Comparison of ENCODE assay signal across 10 mouse cellular contexts in genomic region chr4:134825864-134826263, GRCm38 (mm10). TPM values are rescaled to one million over a fixed set of nuclear protein-coding genes. Genes with fewer than 3 reads are reported as not detected.
"Had no signal": no experiment of that assay in that cellular context is flagged by ENCODE, and none has a peak within 500 bp of the region (broad histone marks: within the 10 kb centered on the region; RNA-seq: fewer than 3 reads in every experiment).

No protein-coding gene starts in this region.

RNA-seq across cellular contexts. Expression of gene Rhd, which starts 38.5 kb away (rescaled TPM):
- total RNA-seq: left cerebral cortex, adult 18-20 months; left cerebral cortex, adult 2 months; left cerebral cortex, postnatal 10 days; left cerebral cortex, postnatal 14 days; left cerebral cortex, postnatal 25 days; left cerebral cortex, postnatal 36 days; left cerebral cortex, postnatal 4 days; liver, adult 2 months; monocyte, adult 5-6 weeks had no signal
- polyA plus RNA-seq: liver, adult 2 months; macrophage had no signal
